Mouse (Mus musculus) brain, embryonic 14.5 days (tissue): Measurements from ENCODE around the gene Hdhd5. TPM values are rescaled to one million over a fixed set of nuclear protein-coding genes. Genes with fewer than 3 reads are reported as not detected.

Experiments used
- DNase-seq: peaks from one replicate; pipeline ENCODE4 v3.0.0-alpha.2; 2011; ENCODE audit warnings: low read depth
- CTCF ChIP-seq: fragments of 200-500 bp; IDR thresholded peaks from 2 replicates; pipeline ENCODE4 v1.5.1; 2012; ENCODE audit warnings: inconsistent platforms, mild to moderate bottlenecking, moderate library complexity, borderline replicate concordance; ENCODE audit not compliant: insufficient read depth, insufficient read length; ENCODE audit errors: extremely low read depth
- POLR2A ChIP-seq: fragments of 200-500 bp; IDR thresholded peaks from 2 replicates; pipeline ENCODE4 v1.6.1; 2012; ENCODE audit warnings: mild to moderate bottlenecking, inconsistent platforms, borderline replicate concordance; ENCODE audit not compliant: poor library complexity, insufficient read depth, insufficient read length, severe bottlenecking; ENCODE audit errors: extremely low read depth
- polyA plus RNA-seq: library from polyadenylated mRNA; depleted of rRNA; stranded (reverse); fragments of >200 nt; gene quantifications from 2 replicates; pipeline ENCODE4 v1.2.3, GENCODE M21; 2012

Gene Hdhd5
- polyA plus RNA-seq, 1 experiment = 22.1 TPM

DNA sequence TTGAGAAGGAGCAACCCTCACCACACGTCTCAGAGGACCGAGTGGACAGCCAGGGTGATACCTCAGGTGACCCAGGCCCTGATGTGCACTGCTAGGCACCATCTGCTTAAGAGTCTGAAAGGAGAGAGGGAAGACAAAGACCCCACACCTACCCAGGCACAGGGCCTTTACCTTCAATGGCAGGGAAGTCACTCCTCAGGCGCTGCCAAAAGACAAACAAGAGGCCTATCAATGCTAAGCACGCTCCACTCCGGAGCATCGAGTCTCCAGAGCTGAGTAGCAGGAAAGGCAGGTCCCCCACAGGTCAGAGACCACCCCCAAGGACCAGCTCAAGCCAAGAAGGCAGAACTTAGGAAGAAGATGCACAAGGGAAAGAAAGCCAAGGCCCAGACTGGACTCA, 14.2 kb downstream of the Hdhd5 start:
- no peak for DNase-seq
- TF ChIP-seq POLR2A = no peak
- TF ChIP-seq CTCF = no peak

DNA sequence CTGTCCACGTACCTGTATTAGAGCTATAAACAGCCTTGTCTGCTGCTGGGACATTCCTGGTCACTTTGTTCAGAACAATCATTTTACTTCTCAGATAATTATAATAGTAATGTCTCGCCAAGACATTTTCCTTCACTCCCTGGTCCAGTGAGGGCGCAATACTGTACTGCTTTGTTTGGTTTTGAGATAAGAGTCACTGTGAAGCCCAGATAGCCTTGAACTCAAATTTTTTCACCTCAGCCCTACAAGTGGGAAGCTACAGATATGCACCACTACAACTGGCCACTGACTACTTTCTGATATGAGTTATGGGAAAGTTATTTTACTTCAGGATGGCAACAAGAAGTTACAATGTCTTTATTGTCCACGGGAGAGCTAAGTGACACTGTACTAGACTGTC, 14.7 kb downstream of the Hdhd5 start:
- no peak for DNase-seq
- TF ChIP-seq CTCF = no peak
- no peak for TF ChIP-seq POLR2A

DNA sequence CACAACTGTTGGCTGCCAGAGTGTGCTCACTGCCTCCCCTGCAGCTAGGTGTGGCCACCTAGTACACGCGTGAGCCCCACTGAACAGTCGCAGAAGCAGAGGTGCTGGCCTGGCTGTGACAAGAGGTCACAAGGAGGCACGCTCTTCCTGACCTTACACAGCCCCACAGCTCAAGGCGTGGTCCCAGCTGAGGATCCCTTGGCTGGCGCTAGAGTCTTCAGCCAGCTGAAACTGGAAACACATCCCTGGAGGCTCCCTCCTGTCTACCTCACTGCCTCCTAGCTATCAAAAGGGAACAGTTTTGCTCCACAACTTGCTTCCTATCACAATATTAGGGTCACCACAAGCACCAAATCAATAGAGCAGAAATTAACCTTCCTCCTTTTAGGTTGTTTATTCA, 19.9 kb downstream of the Hdhd5 start:
- DNase-seq = no peak
- TF ChIP-seq CTCF = no peak
- TF ChIP-seq POLR2A = no peak

DNA sequence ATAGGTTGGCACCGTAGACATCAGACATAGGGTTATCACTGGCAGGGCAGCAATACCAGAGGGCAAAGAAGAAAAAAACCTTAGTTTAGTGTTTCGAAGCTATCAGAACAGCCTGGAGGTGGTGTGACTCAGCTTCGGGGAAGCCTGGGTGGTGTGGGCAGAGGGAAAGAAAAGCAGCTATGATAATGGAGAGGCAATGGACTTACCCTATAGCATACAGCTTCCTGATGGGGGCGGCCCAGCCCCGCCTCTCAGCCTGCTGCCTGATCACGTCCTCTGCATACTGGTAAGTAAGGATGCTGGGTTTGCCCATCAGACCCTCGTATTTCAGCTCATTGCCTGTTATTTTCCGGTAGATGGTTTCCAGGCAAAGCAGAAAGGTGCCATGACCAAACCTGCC, 20.7 kb downstream of the Hdhd5 start:
- TF ChIP-seq POLR2A (no peak), CTCF (no peak)
- DNase-seq = no peak

DNA sequence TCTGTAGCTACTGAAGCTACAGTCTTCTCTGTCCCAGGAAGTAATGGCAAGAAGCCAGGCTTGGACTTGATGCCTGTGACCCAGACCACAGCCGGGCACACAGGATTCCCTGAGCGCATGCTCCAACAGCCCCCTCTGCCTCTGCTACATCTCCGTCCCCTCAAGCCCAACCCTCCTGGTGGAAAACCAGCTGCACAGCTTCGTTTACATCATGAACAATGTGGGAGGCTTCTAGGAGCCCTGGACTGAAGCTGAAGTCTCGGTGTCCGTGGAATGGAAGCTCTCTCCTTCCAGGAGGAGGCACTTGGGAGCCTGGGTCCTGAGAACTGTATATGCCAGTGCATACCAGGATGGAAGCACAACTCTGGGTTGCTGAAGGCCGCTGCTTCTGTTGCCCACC, 21.1 kb downstream of the Hdhd5 start:
- DNase-seq = no peak
- TF ChIP-seq POLR2A = no peak
- no peak for TF ChIP-seq CTCF

DNA sequence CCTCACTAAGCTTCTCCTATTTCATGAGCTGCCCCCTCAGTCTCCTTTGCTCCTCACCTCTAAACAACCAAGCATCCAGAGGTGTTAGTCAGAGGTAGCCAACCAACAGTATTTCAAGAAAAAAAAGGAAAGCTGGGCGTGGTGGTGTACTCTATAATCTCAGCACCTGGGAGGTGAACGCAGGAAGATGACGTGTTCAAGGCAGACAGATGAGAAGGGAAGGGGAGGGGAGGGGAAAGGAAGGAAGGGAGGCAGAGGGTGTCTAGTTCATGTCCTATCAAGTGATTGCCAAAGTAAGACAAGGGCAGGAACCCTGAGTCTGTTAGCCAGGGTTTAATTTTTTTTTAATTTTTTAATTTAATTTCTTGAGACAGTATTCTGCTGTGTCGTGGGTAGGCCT, 22.5 kb downstream of the Hdhd5 start:
- no peak for DNase-seq
- no peak for TF ChIP-seq CTCF
- TF ChIP-seq POLR2A = no peak

DNA sequence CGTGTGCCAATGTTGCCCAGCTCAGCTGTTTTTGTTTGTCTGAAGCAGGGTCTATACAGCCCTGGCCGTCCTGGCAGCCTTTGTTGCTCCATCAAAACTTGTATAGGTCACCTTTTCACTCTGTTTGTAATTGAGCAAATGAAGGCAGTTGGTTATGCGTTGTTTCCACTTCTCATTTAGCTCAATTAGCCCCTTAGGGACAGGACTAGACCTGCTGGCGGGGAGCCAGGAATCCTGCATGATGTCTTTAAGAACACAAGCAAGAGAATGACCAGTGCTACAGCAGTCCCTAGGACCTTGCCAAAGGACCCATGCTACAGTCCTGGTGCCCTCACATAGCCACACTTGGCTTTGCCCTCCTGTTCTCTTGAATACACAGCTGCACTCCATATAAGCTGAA, 25.6 kb downstream of the Hdhd5 start:
- no peak for TF ChIP-seq CTCF
- no peak for TF ChIP-seq POLR2A
- peak; percentile 65 for DNase-seq

DNA sequence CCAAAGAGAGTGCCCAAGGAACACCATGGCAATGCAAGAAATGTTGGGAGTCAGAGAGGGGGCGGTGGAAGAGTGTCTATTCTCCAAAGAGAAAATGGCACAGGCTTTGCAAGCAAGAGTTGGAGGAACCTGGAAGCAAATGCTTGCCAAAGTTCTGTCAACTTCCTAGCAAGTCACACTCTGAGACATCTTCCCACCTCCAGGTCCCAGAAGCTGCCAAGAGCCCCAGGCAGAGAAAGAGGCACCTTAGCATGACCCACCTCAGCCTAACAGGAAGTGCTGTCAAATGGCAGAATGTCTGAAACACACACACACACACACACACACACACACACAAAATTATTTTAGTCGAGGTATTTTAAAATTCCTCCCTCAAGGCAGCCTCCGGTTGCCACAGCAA, 27.1 kb downstream of the Hdhd5 start:
- no peak for TF ChIP-seq CTCF
- no peak for TF ChIP-seq POLR2A

DNA sequence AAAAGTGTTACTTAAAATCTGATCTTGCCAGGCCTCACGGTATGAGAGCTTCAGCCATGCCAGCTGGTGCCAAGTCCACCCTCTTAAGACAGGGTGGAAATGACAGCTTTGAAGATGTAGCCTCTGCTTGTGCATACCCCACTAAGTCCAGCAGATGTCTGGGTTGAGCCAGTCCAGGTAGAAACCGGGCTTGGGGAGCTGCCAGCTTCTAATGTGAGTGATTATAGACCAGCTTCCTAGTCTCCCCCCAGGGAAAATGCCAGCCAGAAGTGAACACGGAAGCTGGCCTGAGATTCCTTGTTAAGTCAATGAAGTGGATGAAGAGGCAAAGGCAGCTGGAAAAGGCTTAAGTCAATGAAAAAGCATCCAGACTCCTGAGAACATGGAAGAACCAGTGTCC, 34.6 kb downstream of the Hdhd5 start:
- peak; percentile 19 for DNase-seq

More for the DNA sequence above, 27.1 kb downstream of the Hdhd5 start:
- no peak for DNase-seq

DNA sequence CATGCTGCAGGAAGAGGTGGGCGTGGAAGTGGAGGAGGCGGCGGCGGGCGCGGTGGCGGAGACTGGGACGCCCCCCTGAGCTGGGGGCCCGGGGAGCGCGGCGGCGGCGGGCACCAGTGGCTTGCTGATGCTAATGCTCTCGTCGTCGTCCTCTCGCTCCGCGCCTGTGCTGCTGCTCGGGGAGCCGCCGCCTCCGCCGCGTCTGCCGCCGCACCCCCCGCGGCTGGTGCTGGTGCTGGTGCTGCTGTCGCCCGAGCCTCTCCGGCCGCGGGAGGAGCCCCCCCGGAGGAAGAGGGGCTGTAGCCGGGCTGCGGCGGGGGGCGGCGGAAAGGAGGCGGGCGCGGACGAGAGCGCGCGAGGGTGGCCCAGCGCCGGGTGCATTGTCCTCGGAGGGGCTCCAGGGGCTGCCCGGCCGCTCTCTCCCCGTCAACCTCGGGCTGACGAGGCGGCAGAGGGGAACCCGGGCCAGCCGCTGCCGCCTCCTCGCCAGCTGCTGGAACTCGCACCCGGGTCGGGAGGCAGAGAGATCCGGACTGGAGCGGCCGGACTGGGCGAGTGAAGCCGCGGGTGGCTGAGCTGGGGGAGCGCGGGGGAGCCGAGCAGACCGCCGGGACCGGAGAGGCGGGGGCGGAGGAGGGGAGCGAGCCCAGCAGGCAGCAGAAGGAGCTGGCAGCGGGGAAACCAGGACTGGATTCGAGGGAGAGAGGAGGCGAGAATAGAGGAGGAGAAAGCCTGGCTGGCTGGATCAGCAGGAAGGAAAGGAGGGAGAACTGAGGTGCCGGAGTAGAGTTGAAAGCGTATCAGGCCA, 37.5 kb downstream of the Hdhd5 start, which contains the start of gene Tmem121b:
Tmem121b (minus strand) TSS at position 434 of the 808 bp plus-strand sequence.
- peak; percentile 39 for TF ChIP-seq POLR2A
- no peak for TF ChIP-seq CTCF
- peak; percentile 97 for DNase-seq

More for the DNA sequence above, 34.6 kb downstream of the Hdhd5 start:
- TF ChIP-seq CTCF (no peak), POLR2A (no peak)

DNA sequence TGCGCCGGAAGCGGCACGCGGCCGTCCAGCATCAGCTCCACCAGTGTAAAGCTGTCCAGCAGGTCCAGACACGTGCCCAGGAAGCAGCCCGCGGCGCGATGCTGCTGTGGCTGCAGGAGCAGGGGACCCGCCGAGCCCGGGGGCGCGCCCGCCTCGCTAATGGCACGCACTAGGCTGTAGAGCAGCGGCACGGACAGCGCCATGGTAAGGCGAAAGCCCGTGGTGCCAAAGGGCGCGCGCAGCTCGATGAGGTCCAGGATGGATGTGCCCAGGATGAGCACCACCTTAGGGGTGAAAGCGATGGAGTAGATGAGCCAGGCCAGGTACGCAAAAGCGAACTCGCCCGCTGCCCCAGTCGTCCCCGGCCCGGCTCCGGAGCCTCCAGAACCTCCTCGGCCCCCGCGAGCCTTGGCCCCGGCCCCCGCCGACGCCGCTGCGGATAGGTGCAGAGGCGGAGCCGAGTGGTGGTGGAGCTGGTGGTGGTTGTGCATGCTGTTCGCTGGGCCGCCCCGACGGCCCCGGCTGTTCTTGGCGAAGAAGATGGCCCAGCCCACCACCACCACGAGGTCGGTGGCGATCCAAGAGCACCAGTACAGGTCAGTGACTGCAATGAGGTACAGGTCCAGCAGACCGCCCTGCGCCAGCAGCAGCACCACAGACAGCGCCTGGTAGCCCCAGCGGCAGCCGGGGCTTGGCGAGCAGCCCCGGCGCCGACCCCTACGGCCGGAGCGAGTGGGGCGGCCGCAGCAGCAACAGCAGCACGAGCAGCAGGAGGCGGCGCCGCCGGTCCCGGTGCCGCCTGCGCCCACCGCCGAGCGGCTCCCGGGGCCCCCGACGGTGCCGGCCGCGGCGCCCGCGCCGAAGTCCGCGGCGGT, 38.4 kb downstream of the Hdhd5 start:
- no peak for TF ChIP-seq CTCF
- TF ChIP-seq POLR2A = no peak
- DNase-seq = peak; percentile 47

DNA sequence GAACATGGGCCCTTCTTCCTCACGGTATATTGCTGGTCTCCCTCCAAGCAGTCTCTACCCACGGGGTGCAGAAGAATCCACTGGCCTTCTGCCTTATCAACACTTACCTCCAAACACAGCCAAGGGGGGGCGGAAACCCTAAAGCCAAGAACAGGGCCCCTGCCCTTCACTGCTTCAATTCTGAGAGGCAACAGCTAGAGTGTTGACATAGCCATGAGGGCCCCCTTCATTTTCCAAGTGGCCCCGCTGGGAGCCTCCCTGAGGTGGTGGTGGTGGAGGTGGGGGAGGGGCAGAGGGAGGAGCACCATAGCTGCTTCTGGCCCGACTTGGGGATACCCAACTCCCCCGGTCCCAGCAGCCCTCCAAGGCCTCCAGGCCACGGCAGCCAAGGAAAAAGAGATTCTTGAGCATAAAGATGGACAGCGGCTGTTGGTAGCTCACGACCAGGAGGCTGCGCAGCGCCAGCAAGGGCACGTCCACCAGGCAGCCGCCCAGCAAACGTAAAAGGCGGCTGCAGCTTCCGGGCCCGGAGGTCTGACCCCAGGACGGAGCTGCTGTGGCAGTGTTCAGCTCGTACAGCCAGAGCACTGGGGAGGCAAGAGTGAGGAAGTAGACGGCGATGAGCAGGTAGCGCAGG, 39.1 kb downstream of the Hdhd5 start:
- TF ChIP-seq CTCF = no peak
- no peak for TF ChIP-seq POLR2A
- DNase-seq = no peak

DNA sequence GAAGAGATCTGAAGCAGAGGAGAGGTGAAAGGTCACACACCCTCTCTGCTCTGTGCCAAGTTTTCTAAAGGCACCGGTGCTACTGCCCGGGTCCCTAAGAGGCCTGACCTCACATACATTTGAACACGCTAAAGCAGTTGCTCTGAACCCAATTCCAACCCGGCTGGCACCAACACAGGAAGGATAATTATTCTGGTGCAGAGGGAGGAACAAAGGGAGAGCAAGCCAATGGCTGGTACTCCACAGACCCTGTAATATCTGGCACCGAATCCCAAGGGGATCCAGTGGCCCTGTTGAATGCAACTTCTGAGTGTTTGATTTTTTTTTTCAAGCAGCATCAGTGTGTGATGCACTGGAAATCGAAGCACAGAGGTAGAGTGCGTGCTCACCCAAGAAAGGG, 40.1 kb downstream of the Hdhd5 start:
- peak; percentile 56 for DNase-seq
- TF ChIP-seq CTCF = no peak
- no peak for TF ChIP-seq POLR2A

DNA sequence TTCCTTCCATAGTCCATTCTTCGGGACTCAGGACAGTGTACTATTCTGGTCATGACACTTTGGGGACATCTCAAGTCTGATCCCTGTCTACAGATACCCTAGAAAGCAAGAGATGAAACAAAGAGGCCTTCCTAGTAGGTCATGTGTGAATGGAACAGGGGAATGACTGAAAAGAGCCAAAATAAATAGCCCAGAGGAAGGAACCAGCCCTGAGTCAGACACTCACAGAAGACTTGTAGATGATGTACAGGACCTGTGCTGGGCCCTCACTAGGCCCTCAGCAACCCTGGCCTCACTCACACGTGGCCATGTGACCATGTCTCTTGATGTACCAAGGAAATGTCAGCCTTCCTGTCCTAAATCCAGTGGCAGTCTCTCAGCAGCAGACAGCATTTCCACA, 41.7 kb downstream of the Hdhd5 start:
- TF ChIP-seq POLR2A (no peak), CTCF (no peak)
- no peak for DNase-seq

DNA sequence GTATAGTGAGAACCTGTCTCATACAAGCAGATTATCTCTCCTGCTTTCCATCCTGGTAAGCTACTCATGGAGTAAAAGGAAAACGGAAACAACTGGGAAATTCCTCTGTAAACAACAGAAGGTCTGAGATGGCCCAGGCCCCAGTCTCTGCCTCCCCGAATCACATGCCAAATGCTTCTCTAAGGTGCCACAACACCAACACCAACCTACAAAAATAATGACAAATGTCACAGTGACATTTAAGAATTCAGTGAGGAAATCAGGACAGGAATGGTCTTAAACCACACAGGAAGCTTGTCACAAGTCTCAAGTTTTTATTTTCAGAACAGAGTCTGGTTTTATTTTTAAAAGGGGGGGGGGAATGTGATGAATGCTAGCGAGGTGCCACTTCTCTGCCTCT, 42.5 kb downstream of the Hdhd5 start:
- TF ChIP-seq CTCF (no peak), POLR2A (no peak)
- DNase-seq = no peak
